Mouse (Mus musculus) v-Abl transformed pro-B cells (cell line): Measurements from ENCODE around the gene L3mbtl4.

Experiments
- in situ Hi-C, 2 experiments: fragments of 400-800 bp; cut with MboI; formaldehyde crosslinking; loops; one replicate each; pipeline ENCODE4 v1.15.1; 2025; ENCODE audit not compliant: unreplicated experiment in 2 of 2

L3mbtl4 gene

GRCm38 (mm10) chr17:68273527-68273926 is at the start of gene L3mbtl4:
Gene L3mbtl4, plus strand, starts transcription at chr17:68273797.
- in situ Hi-C loops, result no loop called here

DNA sequence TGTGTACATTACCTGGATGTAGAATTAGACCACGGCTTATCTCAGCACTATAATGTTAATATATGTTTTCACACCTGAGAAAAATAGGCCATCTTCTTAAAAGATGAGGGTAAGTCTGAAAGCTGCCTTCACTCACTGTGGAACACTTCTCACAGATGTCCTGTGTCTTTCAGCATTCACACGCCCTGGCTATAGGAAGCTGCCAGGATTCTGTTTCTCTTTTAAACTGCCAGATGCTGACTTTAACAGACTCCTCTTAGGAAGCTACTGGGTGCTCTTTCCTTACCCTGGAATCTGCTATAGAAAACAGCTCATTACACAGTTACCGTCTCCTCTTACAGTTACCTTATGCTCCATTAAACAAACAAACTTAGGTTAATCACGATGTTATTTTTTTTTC is 43.1 kb upstream of the L3mbtl4 start:
- in situ Hi-C loops, result no loop called here

GRCm38 (mm10) chr17:68235380-68235779 is 38.2 kb upstream of the L3mbtl4 start:
- in situ Hi-C loops, result no loop called here

DNA sequence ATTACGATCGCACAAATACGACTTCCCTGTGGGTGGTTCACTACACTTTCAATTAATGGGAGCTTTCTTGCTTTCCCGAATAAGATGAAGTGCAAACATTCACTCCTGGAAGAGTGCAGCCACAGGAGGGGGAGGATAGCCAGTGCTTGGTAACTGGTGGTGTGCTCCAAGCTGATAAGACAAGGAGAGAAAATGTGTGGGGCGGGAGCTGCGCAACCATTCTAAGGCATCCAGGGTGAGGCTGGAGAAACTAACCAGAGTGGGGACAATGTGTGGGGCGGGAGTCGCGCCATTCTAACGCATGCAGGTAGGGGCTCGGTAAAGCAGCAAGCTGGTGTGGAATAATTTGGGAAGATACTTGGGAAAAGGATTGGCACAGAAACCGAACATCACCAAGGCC is 36.6 kb upstream of the L3mbtl4 start:
- in situ Hi-C loops, result no loop called here

GRCm38 (mm10) chr17:68240171-68240570 is 33.4 kb upstream of the L3mbtl4 start:
- in situ Hi-C loops, result no loop called here

DNA sequence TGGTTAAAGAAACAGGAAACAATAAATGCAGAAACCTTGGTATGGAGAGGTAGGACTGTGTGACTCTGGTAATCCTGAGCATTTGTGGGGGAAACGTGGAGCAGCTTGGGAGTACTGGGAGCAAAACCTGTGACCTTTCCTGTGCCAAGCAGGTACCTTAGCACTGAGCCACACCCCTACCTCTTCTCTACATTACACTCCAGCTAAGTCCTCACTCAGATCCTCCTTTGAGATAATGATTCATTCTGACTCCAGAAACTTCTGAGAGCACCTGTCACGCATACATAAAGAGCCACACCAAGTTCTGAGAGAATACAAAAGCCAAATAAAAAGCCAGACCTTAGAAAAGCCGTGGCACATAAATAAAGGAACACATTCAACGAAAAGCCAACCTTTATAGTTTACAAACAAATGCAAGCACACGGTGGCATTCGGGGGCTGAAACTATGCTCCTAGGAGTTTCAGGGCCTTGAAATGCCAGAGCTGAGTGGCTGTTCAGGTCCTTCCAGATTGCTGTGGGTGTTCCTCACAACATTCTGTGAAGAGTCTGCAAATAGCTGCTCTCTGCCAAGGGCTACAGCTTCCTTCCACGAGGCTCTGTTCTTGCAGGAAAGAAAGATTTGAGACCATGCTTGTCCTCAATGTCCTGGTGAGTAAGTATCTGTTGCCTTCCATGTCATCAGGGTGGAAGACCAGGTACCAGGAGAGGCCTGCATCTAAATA is 8.6 kb upstream of the L3mbtl4 start:
- in situ Hi-C loops, result no loop called here

- in situ Hi-C loops, result no loop called here
These were observed 357 bp downstream of the L3mbtl4 start for GRCm38 (mm10) chr17:68273954-68274353.

DNA sequence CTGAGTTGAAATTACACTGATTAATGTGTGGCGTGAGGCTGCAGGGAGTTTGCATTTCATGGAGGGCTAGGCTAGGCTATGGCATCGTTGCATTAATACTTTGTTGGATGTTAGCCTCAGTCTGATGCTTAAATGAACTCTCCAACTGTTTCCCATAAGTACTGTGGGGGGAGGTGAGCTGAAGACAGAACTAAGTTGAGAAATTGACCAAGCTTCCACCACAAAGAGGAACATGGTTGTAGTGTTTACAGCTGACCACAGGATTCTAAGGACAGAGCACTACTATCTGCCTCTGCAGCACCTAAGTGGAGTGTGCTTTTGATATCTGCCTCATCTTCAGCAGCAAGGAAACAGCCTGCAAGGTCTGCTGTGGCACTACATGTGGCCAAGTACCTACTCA is 1.5 kb downstream of the L3mbtl4 start:
- in situ Hi-C loops, result no loop called here

DNA sequence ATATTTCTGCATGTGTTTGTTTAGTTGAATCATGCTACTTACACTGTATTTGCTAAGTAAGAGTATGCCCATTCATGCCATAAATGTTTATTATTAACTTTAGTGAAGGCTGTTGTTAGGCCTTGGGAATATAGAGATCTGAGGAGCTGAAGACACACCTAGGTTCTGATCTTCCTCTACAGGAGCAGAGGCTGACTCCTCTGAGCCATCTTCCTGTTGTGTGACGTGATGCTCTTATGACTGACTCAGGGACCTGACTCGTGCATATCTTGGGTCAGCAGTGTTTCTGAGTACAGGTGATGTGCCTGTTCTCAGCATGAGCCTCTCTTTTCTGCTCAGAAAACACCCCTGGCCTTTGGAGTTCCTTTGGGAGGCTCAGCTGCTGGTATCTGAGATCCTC is 7.3 kb downstream of the L3mbtl4 start:
- in situ Hi-C loops, result no loop called here

GRCm38 (mm10) chr17:68285119-68285782 is 11.7 kb downstream of the L3mbtl4 start:
- in situ Hi-C loops, result no loop called here

DNA sequence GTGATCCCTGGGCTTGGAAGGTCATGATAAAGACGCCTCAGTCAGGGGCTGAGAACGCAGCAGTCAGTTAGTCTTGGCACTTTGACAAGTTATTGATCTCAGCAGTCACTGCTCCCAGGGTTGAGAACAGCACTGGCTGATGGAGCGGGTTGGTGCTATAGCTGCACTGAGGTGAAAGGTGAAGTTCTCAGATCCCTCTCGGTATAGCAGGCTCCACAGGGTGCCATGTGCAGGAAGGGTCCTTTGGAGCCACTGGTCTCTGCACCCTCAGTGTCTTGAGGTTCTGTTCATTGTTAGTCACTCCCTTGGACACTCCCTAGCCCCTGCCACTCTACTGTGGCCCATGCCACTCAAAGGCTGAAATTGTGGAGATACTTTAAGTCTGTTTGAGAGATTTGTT is 14.5 kb downstream of the L3mbtl4 start:
- in situ Hi-C loops, result no loop called here

DNA sequence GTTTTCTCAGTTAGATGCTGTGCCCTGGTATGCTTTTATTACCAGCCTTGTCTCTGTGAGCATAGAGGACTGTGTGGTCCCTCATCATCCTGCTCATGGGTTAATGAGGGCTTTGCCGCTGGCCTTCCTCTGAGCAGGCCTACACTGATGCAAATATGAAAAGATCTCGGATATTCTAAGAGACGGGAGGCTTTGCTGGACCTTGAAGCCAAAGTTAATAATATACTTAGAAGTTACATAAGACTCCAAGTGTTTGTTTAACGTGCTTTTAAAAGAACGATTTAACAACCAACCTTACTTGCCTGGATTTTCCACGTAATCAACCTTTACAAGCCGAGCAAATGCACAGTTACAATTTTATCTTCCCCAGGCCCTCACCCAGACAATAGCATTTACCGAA is 15.1 kb downstream of the L3mbtl4 start:
- in situ Hi-C loops, result no loop called here

GRCm38 (mm10) chr17:68291713-68292364 is 18.2 kb downstream of the L3mbtl4 start:
- in situ Hi-C loops, result no loop called here

DNA sequence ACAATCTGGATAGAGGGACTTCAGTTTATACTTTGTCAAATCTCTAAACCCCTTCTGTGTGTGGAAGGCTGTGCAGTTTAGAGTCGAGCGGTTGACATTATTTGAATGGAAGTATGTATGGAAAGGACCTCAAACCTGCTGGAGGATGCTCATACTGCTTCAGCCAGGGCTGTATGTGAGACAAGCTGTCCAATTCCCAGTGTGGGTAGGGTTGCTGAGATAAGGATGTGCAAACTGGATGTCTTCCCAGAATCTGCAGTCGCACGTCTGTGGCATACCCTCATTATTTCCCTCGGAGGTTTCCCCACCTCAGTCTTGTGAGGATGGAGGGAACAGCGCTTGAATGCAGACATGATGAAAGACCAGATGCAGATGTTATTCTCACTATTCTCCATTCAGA is 34.8 kb downstream of the L3mbtl4 start:
- in situ Hi-C loops, result no loop called here

GRCm38 (mm10) chr17:68312286-68312927 is 38.8 kb downstream of the L3mbtl4 start:
- in situ Hi-C loops, result no loop called here

DNA sequence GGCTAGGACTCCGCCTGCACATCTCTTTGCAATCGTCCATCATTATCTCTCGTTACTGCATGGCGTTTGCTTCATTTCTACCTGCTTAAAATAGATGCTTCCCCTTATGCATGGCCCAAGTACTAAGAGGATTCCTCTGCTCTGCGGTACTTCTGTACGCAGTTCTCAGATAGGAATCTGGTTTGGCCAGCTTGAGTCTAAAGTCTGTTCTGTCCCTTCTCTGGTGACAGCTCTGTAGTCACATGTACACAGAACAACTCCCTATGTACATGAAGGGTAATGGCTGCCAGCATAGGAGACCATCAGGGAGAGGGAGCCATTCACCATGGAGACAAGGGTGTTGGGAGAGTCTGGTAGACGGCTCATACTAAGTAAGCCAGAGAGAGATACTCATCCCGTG is 47.3 kb downstream of the L3mbtl4 start:
- in situ Hi-C loops, result no loop called here

- in situ Hi-C loops, result no loop called here
These were observed 49.0 kb downstream of the L3mbtl4 start for GRCm38 (mm10) chr17:68322607-68323006.

- in situ Hi-C loops, result no loop called here
These were observed 58.6 kb downstream of the L3mbtl4 start for GRCm38 (mm10) chr17:68332225-68332624.

- in situ Hi-C loops, result no loop called here
These were observed 59.8 kb downstream of the L3mbtl4 start for GRCm38 (mm10) chr17:68333382-68333781.

DNA sequence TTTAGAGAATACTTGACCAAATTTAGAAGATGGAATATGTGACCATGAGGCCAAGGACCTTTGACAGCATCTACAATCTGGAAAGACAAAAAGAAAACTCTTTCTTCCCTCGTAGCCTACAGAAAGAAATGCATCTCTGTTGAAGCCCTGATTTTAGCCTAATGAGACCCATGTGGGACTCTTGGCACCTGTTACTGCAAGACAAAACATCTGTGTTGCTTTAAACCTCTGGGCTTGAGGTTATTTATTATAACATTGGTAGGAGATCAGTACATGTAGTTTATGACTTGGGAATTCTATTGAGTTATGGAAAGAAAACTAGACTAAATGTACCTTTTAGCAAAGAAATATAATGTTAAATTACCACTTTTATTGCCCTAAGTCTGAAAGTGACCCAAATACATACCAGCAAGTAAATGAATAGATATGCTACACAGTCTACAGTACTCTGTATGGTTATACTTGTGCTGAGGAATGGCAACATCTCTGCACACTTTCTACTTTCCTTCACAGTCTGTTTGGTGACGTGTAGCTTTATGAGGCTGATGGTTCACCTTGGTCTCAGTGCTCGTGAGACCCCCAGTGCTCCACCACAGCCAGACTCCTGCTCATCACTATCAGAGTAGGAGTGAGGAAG is 65.4 kb downstream of the L3mbtl4 start:
- in situ Hi-C loops, result no loop called here

DNA sequence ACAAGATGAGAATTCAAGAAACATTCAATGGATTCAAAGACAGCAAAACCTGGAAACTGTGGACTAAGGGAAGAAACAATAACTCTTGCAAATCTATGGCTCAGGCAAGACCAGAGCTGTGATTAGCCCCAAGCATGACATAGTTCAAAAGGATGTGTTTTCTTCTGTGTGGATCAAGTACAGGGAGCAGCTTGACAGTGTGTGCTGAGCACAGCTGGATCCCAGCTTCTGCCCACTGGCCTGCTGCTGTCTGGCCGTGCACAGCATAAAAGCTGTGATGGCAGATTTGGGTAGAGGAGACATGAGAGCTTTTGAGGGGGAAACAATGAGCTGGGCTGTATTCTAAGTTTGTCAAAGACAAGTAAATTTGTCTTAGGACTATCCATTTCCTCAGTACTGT is 84.1 kb downstream of the L3mbtl4 start:
- in situ Hi-C loops, result no loop called here
